Mouse (Mus musculus): ENCODE data around the gene Eif3g. TPM values are rescaled to one million over a fixed set of nuclear protein-coding genes. Genes with fewer than 3 reads are reported as not detected.

The Eif3g gene
- total RNA-seq, 1 experiment from 2014 or later = 146 TPM

DNA sequence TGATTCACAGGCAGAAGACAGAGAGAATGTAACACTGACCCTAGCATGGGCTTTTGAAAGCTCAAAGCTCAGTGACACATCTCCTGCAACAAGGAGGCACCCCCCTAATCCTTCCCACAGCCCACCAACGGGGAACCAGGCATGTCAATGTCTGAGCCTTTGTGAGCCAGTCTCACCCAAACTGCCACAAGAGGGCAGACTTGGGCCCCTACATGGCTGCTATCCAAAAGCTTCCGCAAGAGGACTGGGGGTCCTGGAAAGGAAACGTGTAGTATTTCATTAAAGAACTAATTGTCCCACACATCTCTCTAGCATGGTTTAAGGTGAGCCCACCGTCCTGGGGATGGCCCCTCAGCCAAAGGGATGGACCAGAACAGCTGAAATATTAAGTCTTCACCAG is 36.6 kb downstream of the Eif3g start:
- peak; percentile 32 for DNase-seq

DNA sequence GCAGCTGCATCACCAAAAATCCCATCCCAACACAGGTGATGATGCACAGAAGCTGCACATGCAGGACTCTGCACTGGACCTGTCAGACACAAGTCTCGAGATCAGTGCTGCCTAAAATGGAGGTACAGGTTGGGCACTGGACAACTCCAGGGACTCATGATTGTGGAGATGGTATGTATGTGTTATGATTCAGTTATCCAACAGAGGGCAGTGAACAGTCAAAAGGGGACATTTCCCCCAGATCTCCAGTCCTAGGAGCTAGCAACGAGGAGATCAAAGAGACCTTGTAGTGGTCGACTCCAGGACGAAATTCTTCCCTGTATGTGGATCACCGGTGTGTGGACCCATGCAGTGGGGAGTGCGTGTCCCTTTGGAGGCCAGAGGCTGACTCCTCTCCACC is 38.5 kb downstream of the Eif3g start:
- no peak for DNase-seq

DNA sequence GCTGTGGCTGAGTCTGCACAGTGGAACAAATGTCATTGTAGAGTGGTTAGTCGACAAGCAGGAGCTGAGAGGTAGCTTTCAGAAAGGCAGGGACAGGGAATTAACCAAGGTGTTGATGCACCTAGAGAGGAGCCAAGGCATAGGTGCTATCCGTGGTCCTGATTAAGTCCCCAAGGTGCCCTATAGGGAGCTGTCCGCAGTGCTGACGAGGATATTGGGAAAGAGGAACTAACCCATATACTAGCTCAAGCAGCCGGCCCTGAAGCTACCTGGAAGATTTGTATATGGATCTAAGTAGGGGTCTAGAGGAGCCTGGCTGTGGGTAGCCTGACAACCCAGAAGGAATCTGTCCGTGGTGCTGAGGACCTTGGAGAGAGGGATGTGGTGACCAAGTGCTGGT is 41.3 kb downstream of the Eif3g start:
- peak; percentile 77 for DNase-seq

DNA sequence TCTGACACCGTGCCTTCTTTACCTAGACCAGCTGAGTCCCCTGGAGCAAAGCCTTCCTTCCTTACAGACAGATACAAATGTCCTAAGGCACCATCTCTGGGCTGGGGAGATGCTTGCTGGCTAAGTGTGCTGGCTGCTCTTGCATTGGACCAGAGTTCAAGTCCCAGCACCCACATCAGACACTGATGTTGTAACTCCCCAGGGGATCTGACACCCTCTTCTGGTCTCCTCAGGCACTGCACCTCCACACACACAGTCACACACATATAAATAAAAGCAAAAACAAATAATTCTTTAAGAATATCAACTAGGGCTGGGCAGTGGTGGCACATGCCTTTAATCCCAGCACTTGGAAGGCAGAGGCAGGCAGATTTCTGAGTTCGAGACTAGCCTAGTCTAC is 48.2 kb downstream of the Eif3g start:
- DNase-seq = no peak

Small RNAs within 50 kb of the gene (microRNA-seq; reads per million reads assigned to microRNA genes)
- gene Mir7081 = 0 to 0.38 reads per million in 2 experiments

Other genes starting within 250 kb of the Eif3g start
- 20.1 and 20.2 TPM in 2 replicates for gene Pin1, start 246.5 kb downstream of the Eif3g start, total RNA-seq (2021)
- 1.6 and 2.4 TPM in 2 replicates for gene Olfm2, start 152.3 kb downstream of the Eif3g start, total RNA-seq (2021)
- gene Col5a3, start 83.6 kb downstream of the Eif3g start, total RNA-seq (2021) = 114 and 117 TPM in 2 replicates
- not detected in 2 replicates for gene Rdh8, start 80.1 kb downstream of the Eif3g start, total RNA-seq (2021)
- 17.6 and 22.7 TPM in 2 replicates for gene A230050P20Rik, start 30.0 kb downstream of the Eif3g start, total RNA-seq (2021)
- 3.4 and 5.3 TPM in 2 replicates for gene Angptl6, start 18.9 kb downstream of the Eif3g start, total RNA-seq (2021)
- 38.0 and 44.2 TPM in 2 replicates for gene Ppan, start 10.4 kb downstream of the Eif3g start, total RNA-seq (2021)
- 56.0 and 58.0 TPM in 2 replicates for gene Dnmt1, start 61.3 kb upstream of the Eif3g start, total RNA-seq (2021)
- gene S1pr2, start 78.2 kb upstream of the Eif3g start, total RNA-seq (2021) = 9.1 and 11.0 TPM in 2 replicates
- 135 and 144 TPM in 2 replicates for gene Mrpl4, start 104.1 kb upstream of the Eif3g start, total RNA-seq (2021)
- 12.7 and 13.8 TPM in 2 replicates for gene Icam1, start 117.4 kb upstream of the Eif3g start, total RNA-seq (2021)
- 1.2 and 4.1 TPM in 2 replicates for gene Icam4, start 130.8 kb upstream of the Eif3g start, total RNA-seq (2021)
- gene Icam5, start 133.4 kb upstream of the Eif3g start, total RNA-seq (2021) = 0.74 and 0.90 TPM in 2 replicates
- gene Zglp1, start 168.5 kb upstream of the Eif3g start, total RNA-seq (2021) = not detected in 2 replicates
- gene Gm49373, start 174.5 kb upstream of the Eif3g start, total RNA-seq (2021) = 0.44 and 0.86 TPM in 2 replicates
- 38.8 and 39.9 TPM in 2 replicates for gene Fdx1l, start 175.0 kb upstream of the Eif3g start, total RNA-seq (2021)
- gene Gm38431, start 193.4 kb upstream of the Eif3g start, total RNA-seq (2021) = 1.4 and 2.1 TPM in 2 replicates
- 52.8 and 60.7 TPM in 2 replicates for gene Raver1, start 193.4 kb upstream of the Eif3g start, total RNA-seq (2021)
- 12.6 and 17.3 TPM in 2 replicates for gene Tyk2, start 232.6 kb upstream of the Eif3g start, total RNA-seq (2021)

Data from adrenal gland, postnatal 14 days (tissue).